Mouse (Mus musculus) heart, embryonic 16.5 days (tissue): ENCODE results near the gene Hs3st1. TPM values are rescaled to one million over a fixed set of nuclear protein-coding genes. Genes with fewer than 3 reads are reported as not detected.

Experiments
- ATAC-seq: fragments of 200-750 bp; cut with Nextera tagmentation; replicated peaks from 2 replicates; pipeline ENCODE4 v1.8.0; 2017; ENCODE audit warnings: moderate number of reproducible peaks; ENCODE audit not compliant: insufficient read depth, low FRiP score; ENCODE audit errors: extremely low read depth
- H3K27ac ChIP-seq: fragments of 300-500 bp; sonication (generic); 2 replicates; pipeline ENCODE4 v1.5.1; 2014; ENCODE audit warnings: mild to moderate bottlenecking, low read length, control low read depth, moderate library complexity
- H3K27me3 ChIP-seq: fragments of 300-500 bp; sonication (generic); 2 replicates; pipeline ENCODE4 v1.6.1; 2014; ENCODE audit warnings: low read length, mixed read lengths; ENCODE audit not compliant: control insufficient read depth, insufficient read depth
- H3K36me3 ChIP-seq: fragments of 300-500 bp; sonication (generic); 2 replicates; pipeline ENCODE4 v1.6.1; 2014; ENCODE audit not compliant: control insufficient read depth, insufficient read depth
- H3K4me1 ChIP-seq: fragments of 300-500 bp; sonication (generic); 2 replicates; pipeline ENCODE4 v1.6.1; 2014; ENCODE audit warnings: low read length, mixed read lengths; ENCODE audit not compliant: control insufficient read depth, insufficient read depth
- H3K4me2 ChIP-seq: fragments of 300-500 bp; sonication (generic); 2 replicates; pipeline ENCODE4 v1.6.1; 2014; ENCODE audit warnings: low read depth, mild to moderate bottlenecking, control low read depth, low read length
- H3K4me3 ChIP-seq: fragments of 300-500 bp; sonication (generic); 2 replicates; pipeline ENCODE4 v1.5.1; 2014; ENCODE audit warnings: mild to moderate bottlenecking, control low read depth, low read length
- H3K9ac ChIP-seq: fragments of 300-500 bp; sonication (generic); 2 replicates; pipeline ENCODE4 v1.6.1; 2014; ENCODE audit warnings: low read length, control low read depth
- H3K9me3 ChIP-seq: fragments of 300-500 bp; sonication (generic); replicated peaks from 2 replicates; pipeline ENCODE4 v1.6.1; 2016; ENCODE audit warnings: low read length; ENCODE audit not compliant: control insufficient read depth
- WGBS: fragments of 180-500 bp; shearing (Covaris S2); extraction: QIAGEN DNeasy Blood & Tissue Kit; methylation state at CpG from one replicate; pipeline ENCODE4 v1.1.7; 2014; 5-methylcytosine and 5-hydroxymethylcytosine counted together
- polyA plus RNA-seq: library from polyadenylated mRNA; unstranded; fragments of >200 nt; fragmentation: Nextera tagmentation; extraction: Ambion mirVana; gene quantifications from 2 replicates; pipeline ENCODE4 v1.2.1, GENCODE M21; 2015

The Hs3st1 gene
- polyA plus RNA-seq, 1 experiment from 2014 or later = 5.8 TPM

DNA sequence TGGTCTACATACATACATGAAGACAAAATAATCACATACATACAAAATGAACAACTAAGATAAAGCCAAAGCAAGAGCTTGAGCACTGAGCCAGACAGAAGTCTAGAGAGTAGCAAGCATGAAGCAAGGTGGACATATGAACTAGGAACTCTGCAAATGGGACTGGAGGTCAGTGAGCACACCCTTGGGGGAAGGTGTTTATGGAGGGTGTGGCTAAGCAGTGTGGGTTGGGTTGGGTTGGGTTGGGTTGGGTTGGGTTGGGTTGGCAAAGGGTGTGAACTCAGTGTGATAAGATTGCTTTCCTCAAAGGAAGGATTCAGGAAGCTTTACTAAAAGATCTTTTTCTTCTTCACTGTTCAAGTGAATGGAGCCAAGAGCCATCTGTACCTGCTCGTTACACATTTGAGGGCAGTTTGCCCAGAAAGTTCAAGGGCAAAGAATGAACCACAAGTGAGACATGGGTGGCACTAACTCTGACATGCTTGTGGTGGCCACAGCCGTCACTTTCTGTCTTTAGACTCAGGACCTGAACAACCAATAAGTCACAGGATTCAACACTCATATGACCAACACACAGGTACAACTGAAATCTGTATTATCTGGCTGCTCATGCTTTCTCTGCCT lies 137.8 kb downstream of the Hs3st1 start:
- 53% methylated on average over 2 of the region's 2 CpGs for WGBS
- no peaks in the 10 kb centered on the region; the same call in 1 of the 2 replicates for H3K9me3 ChIP-seq
- H3K36me3 ChIP-seq = no peaks in the 10 kb centered on the region; the same call in 1 of the 2 replicates
- peaks cover 7% of the 10 kb centered on the region; the same call in 1 of the 2 replicates for H3K4me1 ChIP-seq
- no peak overlapping the region for H3K9ac ChIP-seq
- H3K4me3 ChIP-seq = no peak overlapping the region
- H3K27ac ChIP-seq = no peak overlapping the region
- no peaks in the 10 kb centered on the region for H3K27me3 ChIP-seq
- H3K4me2 ChIP-seq = no peak overlapping the region
- no peak for ATAC-seq

DNA sequence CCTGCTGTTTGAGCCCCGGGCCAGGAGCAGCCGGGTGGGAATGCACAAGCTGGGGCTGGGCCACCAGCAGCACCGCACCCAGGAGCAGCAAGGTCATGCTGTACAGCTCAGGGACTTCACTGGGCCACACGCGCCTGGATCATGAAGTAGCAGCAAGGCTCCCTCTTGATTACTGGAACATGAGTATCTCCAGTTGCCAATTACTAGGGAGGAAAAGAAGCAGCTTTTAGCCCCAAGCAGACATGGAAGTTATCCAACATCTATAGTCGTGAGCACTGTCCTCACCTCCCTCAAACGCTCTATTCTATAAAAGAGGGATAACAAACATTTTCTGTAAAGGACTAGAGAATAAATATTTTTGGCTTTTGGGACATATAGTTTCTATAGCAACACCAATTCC lies 140.1 kb downstream of the Hs3st1 start:
- no peak overlapping the region for H3K4me2 ChIP-seq
- no peak overlapping the region for H3K27ac ChIP-seq
- 91% methylated on average over 7 of the region's 7 CpGs for WGBS
- no peaks in the 10 kb centered on the region; the same call in 1 of the 2 replicates for H3K9me3 ChIP-seq
- H3K27me3 ChIP-seq = no peaks in the 10 kb centered on the region
- H3K4me1 ChIP-seq = peaks cover under 1% of the 10 kb centered on the region; the same call in 1 of the 2 replicates
- no peak overlapping the region for H3K9ac ChIP-seq
- ATAC-seq = no peak
- H3K4me3 ChIP-seq = no peak overlapping the region
- no peaks in the 10 kb centered on the region; the same call in 1 of the 2 replicates for H3K36me3 ChIP-seq

DNA sequence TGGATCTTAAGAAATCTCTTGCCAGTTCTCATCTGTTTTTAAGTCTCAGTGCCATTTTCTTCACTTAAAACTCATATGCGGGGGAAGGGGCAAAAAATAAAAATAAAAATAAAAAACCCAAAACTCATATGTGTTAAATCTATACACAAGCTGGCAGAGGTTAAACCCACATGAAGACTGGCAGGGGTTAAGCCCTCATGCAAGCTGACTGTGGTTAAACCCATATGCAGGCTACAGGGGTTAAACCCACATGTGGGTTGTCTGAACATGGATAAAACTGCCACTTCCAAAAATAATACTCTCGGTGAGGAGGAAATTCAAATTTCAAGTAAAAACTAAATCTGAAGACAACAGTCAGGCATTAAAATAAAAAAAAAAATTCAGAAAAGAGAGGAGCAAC lies 141.7 kb downstream of the Hs3st1 start:
- H3K27me3 ChIP-seq = no peaks in the 10 kb centered on the region
- no peak overlapping the region for H3K4me3 ChIP-seq
- H3K27ac ChIP-seq = no peak overlapping the region
- H3K9ac ChIP-seq = no peak overlapping the region
- H3K9me3 ChIP-seq = no peaks in the 10 kb centered on the region; the same call in 1 of the 2 replicates
- no peaks in the 10 kb centered on the region; the same call in 1 of the 2 replicates for H3K36me3 ChIP-seq
- no peaks in the 10 kb centered on the region for H3K4me1 ChIP-seq
- WGBS = 74% methylated on average over 2 of the region's 2 CpGs
- H3K4me2 ChIP-seq = no peak overlapping the region
- ATAC-seq = no peak

DNA sequence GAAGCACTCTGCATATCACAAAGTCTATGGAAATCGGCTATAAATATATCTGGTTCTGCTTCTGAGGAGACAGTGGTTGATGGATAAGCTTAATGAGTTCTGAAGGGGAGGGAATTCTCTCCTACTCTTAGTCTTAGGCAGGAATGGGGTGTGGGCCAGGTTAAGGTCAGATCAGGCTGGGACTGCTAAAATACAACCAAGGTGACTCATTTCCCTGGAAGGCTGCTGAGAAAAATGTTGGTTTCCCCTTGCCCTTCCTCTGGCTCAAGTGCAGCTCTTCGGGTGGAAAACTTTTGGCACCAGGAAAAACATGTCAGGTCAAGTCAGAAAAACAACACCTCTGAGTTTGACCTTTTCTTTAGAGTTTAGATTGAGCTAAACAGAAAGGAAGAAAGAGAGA lies 143.0 kb downstream of the Hs3st1 start:
- H3K4me3 ChIP-seq = no peak overlapping the region
- no peak overlapping the region for H3K9ac ChIP-seq
- H3K27ac ChIP-seq = no peak overlapping the region
- no peak overlapping the region for H3K4me2 ChIP-seq
- no peaks in the 10 kb centered on the region; the same call in 1 of the 2 replicates for H3K9me3 ChIP-seq
- no peaks in the 10 kb centered on the region for H3K4me1 ChIP-seq
- H3K27me3 ChIP-seq = no peaks in the 10 kb centered on the region
- no peak for ATAC-seq
- no peaks in the 10 kb centered on the region; the same call in 1 of the 2 replicates for H3K36me3 ChIP-seq
- WGBS = 49% methylated on average over 2 of the region's 2 CpGs

DNA sequence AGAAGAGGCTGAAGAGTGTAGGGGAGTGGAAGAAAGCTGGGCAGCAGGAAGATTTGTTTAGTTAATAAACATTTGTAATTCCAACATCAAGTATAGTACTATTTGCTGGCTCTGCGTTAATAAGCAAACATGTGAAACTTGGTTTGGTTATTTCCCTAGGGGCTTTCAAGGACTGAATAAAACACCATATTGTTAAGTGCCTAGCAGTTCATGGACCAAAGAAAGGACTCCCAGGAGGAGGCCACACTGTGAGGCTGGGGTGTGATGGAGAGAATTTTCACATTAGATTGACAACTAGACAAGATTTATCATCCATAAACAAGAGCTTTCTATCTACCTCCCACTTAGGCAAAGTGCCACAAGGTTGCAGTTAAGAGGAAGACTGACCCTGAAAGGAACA lies 147.0 kb downstream of the Hs3st1 start:
- Histone ChIP-seq H3K9me3 (no peaks in the 10 kb centered on the region), H3K36me3 (no peaks in the 10 kb centered on the region), H3K4me2 (no peak overlapping the region), H3K4me1 (no peaks in the 10 kb centered on the region), H3K4me3 (no peak overlapping the region), H3K27ac (no peak overlapping the region), H3K9ac (no peak overlapping the region), H3K27me3 (no peaks in the 10 kb centered on the region)
- no peak for ATAC-seq
- 82% methylated on average over 1 of the region's 1 CpGs for WGBS

DNA sequence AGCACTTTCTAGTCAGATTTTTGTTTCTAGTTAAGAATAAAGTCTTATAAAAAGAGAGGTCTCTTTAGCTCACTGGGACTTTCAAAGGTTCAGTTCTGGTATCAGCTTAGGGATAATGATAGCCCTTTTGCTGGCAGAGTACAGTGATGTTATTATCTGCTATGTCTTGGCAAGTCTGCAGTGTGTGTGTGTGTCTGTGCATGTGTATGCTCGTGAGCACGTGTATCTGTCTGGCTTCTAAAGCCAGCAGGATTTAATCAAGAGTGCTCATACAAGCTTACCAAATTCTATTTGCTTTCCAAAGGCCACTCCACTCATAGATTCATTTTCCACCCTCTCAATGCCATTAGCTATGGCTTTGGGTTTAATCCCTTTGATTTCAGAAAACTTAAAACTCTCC lies 160.5 kb downstream of the Hs3st1 start:
- Histone ChIP-seq H3K27me3 (no peaks in the 10 kb centered on the region), H3K4me2 (no peak overlapping the region), H3K9ac (no peak overlapping the region), H3K27ac (no peak overlapping the region), H3K9me3 (no peaks in the 10 kb centered on the region), H3K4me1 (no peaks in the 10 kb centered on the region), H3K4me3 (no peak overlapping the region), H3K36me3 (no peaks in the 10 kb centered on the region)
- no peak for ATAC-seq
- 50% methylated on average over 2 of the region's 2 CpGs for WGBS
